Mouse (Mus musculus): ENCODE data around the gene Tlcd1. TPM values are rescaled to one million over a fixed set of nuclear protein-coding genes. Genes with fewer than 3 reads are reported as not detected.
A peak's percentile ranks its signal among the peaks of the same experiment; 100 is the strongest.

Tlcd1 gene
- total and polyA plus RNA-seq, 2 experiments = 50.7 to 61.5 TPM

- Histone ChIP-seq H3K36me3 (ENCODE audit: control insufficient read depth, insufficient read depth, low read length) (no peaks in the 10 kb centered on the region), H3K79me2 (ENCODE audit: control insufficient read depth, insufficient read depth, low read length) (peaks cover 15% of the 10 kb centered on the region; the same call in 1 of the 2 replicates), H3K9ac (ENCODE audit: low read depth, low read length) (no peak overlapping the region), H3K4me3 (ENCODE audit: insufficient read depth, low read depth, low read length) (no peak overlapping the region), H3K4me1 (ENCODE audit: control insufficient read depth, insufficient read depth, low read length) (peaks cover 5% of the 10 kb centered on the region), H3K27ac (replicated peaks; ENCODE audit: insufficient read depth, low read depth, low read length) (no peak overlapping the region), H3K27me3 (ENCODE audit: control insufficient read depth, insufficient read depth, low read length) (no peaks in the 10 kb centered on the region)
- TF ChIP-seq POLR2A (IDR thresholded peaks at IDR 0.05; ENCODE audit: extremely low read depth, insufficient read depth, low read length) (no peak), CTCF (IDR thresholded peaks at IDR 0.05; ENCODE audit: low read depth, low read length) (no peak)
- WGBS = 80% methylated on average over 19 of the region's 19 CpGs
- DNase-seq (ENCODE audit: extremely low read depth, low read depth, low spot score) = no peak
Measured at GRCm38 (mm10) chr11:78168541-78169468, 7.7 kb upstream of the Tlcd1 start.

GRCm38 (mm10) chr11:78170306-78170705, 6.2 kb upstream of the Tlcd1 start:
- H3K4me3 ChIP-seq (ENCODE audit: insufficient read depth, low read depth, low read length) = no peak overlapping the region
- no peaks in the 10 kb centered on the region for H3K36me3 ChIP-seq (ENCODE audit: control insufficient read depth, insufficient read depth, low read length)
- no peaks in the 10 kb centered on the region for H3K79me2 ChIP-seq (ENCODE audit: control insufficient read depth, insufficient read depth, low read length)
- TF ChIP-seq CTCF (IDR thresholded peaks at IDR 0.05; ENCODE audit: low read depth, low read length) = no peak
- TF ChIP-seq POLR2A (IDR thresholded peaks at IDR 0.05; ENCODE audit: extremely low read depth, insufficient read depth, low read length) = no peak
- no peak for DNase-seq (ENCODE audit: extremely low read depth, low read depth, low spot score)
- H3K27me3 ChIP-seq (ENCODE audit: control insufficient read depth, insufficient read depth, low read length) = no peaks in the 10 kb centered on the region
- no peak overlapping the region for H3K27ac ChIP-seq (replicated peaks; ENCODE audit: insufficient read depth, low read depth, low read length)
- H3K9ac ChIP-seq (ENCODE audit: low read depth, low read length) = no peak overlapping the region
- H3K4me1 ChIP-seq (ENCODE audit: control insufficient read depth, insufficient read depth, low read length) = peaks cover 9% of the 10 kb centered on the region
- 94% methylated on average over 15 of the region's 15 CpGs for WGBS

DNA sequence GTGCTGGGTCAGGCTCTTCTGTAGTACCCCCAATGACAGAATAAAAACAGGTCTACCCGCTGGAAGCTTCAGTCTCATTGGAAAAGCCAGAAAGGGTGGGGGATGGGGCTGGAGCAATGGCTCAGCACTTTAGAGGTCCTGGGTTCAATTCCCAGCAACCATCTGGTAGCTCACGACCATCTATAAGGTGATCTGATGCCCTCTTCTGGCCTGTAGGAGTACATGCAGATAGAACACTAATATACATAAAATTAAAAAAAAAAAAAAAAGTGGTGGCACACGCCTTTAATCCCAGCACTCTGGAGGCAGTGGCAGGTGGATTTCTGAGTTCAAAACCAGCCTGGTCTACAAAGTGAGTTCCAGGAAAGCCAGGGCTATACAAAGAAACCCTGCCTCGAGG, 5.2 kb upstream of the Tlcd1 start:
- Histone ChIP-seq H3K9ac (ENCODE audit: low read depth, low read length) (no peak overlapping the region), H3K27me3 (ENCODE audit: control insufficient read depth, insufficient read depth, low read length) (no peaks in the 10 kb centered on the region), H3K4me1 (ENCODE audit: control insufficient read depth, insufficient read depth, low read length) (peaks cover 8% of the 10 kb centered on the region; the same call in 1 of the 2 replicates), H3K4me3 (ENCODE audit: insufficient read depth, low read depth, low read length) (no peak overlapping the region), H3K27ac (replicated peaks; ENCODE audit: insufficient read depth, low read depth, low read length) (no peak overlapping the region), H3K79me2 (ENCODE audit: control insufficient read depth, insufficient read depth, low read length) (no peaks in the 10 kb centered on the region), H3K36me3 (ENCODE audit: control insufficient read depth, insufficient read depth, low read length) (no peaks in the 10 kb centered on the region)
- no peak for TF ChIP-seq POLR2A (IDR thresholded peaks at IDR 0.05; ENCODE audit: extremely low read depth, insufficient read depth, low read length)
- 0 out of 2 replicates have a peak, but pooled peaks have one; percentile 8 for TF ChIP-seq CTCF (IDR thresholded peaks at IDR 0.05; ENCODE audit: low read depth, low read length)
- WGBS = 78% methylated on average over 4 of the region's 4 CpGs
- no peak for DNase-seq (ENCODE audit: extremely low read depth, low read depth, low spot score)

DNA sequence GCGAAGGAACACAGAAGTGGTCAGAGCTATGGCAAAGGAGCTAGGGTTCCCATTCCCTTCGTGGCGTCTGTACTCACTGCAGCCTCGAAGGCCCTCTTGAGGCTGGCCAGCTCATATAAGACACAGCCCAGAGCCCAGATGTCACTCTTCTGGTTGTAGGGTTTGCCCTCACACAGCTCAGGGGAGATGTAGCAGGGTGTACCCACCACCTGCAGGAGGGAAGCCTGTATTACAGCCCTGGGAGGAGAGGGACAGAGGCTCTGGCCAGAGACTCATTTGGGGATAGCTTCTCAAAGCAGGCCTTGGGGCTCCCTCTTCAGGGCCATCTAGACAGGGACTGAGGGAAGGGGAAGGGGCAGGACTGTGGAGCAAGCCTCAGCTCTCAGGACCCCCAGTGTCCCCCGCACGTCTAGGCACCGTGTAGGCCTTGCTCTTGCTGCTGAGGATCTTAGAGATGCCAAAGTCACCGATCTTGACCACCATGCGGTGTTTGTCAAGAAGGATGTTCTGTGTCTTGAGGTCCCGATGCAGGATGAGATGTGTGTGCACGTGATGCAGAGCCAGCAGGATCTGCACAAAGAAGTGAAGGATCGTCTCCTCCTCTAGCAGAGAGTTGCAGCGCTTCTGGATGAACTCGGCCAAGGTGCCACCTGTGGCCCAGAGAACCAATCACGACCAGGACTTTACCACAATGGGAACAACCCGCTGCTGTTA, 4.3 kb upstream of the Tlcd1 start:
- no peaks in the 10 kb centered on the region for H3K79me2 ChIP-seq (ENCODE audit: control insufficient read depth, insufficient read depth, low read length)
- no peak for DNase-seq (ENCODE audit: extremely low read depth, low read depth, low spot score)

DNA sequence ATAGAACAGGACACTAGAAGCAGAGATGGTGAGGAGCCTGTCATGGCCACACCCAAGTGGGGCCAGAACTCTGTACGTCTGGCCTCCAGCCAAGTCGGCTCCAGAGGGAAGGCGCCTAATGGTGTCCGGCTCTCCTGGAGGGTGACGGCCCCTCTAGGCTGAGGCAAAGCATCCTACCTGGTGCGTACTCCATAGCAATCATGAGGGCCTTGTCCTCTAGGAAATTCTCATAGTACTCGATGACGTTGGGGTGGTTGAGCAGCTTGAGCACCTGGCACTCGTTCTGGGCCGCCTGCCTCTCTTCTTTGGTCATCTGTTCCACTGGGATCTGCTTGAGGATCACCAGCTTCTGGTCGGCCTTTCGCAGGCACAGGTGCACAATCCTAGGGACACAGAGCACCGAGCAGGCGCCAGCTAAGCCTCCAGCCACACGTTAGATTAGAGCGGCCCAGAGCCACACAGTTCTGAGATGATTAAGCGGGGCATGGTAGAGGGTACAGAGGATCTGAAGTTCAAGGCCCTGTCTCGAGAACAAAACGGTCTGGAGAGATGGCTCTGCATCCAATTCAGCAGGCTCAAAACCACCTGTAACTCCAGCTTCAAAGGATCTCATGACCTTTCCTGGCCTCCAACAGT, 3.6 kb upstream of the Tlcd1 start:
- Histone ChIP-seq H3K79me2 (ENCODE audit: control insufficient read depth, insufficient read depth, low read length) (no peaks in the 10 kb centered on the region), H3K4me1 (ENCODE audit: control insufficient read depth, insufficient read depth, low read length) (peaks cover 6% of the 10 kb centered on the region; the same call in 1 of the 2 replicates), H3K27ac (replicated peaks; ENCODE audit: insufficient read depth, low read depth, low read length) (no peak overlapping the region), H3K4me3 (ENCODE audit: insufficient read depth, low read depth, low read length) (no peak overlapping the region), H3K36me3 (ENCODE audit: control insufficient read depth, insufficient read depth, low read length) (no peaks in the 10 kb centered on the region), H3K9ac (ENCODE audit: low read depth, low read length) (no peak overlapping the region), H3K27me3 (ENCODE audit: control insufficient read depth, insufficient read depth, low read length) (no peaks in the 10 kb centered on the region)
- TF ChIP-seq CTCF (IDR thresholded peaks at IDR 0.05; ENCODE audit: low read depth, low read length) (no peak), POLR2A (IDR thresholded peaks at IDR 0.05; ENCODE audit: extremely low read depth, insufficient read depth, low read length) (no peak)
- 89% methylated on average over 19 of the region's 19 CpGs for WGBS
- no peak for DNase-seq (ENCODE audit: extremely low read depth, low read depth, low spot score)

More for the DNA sequence above, 4.3 kb upstream of the Tlcd1 start:
- TF ChIP-seq CTCF (IDR thresholded peaks at IDR 0.05; ENCODE audit: low read depth, low read length) = 0 out of 2 replicates have a peak, but pooled peaks have one; percentile 10
- TF ChIP-seq POLR2A (IDR thresholded peaks at IDR 0.05; ENCODE audit: extremely low read depth, insufficient read depth, low read length) = no peak
- peaks cover 6% of the 10 kb centered on the region; the same call in 1 of the 2 replicates for H3K4me1 ChIP-seq (ENCODE audit: control insufficient read depth, insufficient read depth, low read length)
- H3K27me3 ChIP-seq (ENCODE audit: control insufficient read depth, insufficient read depth, low read length) = no peaks in the 10 kb centered on the region
- no peak overlapping the region for H3K27ac ChIP-seq (replicated peaks; ENCODE audit: insufficient read depth, low read depth, low read length)
- H3K9ac ChIP-seq (ENCODE audit: low read depth, low read length) = no peak overlapping the region
- H3K4me3 ChIP-seq (ENCODE audit: insufficient read depth, low read depth, low read length) = no peak overlapping the region
- WGBS = 90% methylated on average over 16 of the region's 16 CpGs
- H3K36me3 ChIP-seq (ENCODE audit: control insufficient read depth, insufficient read depth, low read length) = no peaks in the 10 kb centered on the region
